Mouse (Mus musculus): ENCODE results near the gene Gm5938. TPM values are rescaled to one million over a fixed set of nuclear protein-coding genes. Genes with fewer than 3 reads are reported as not detected.

Gene Gm5938
- polyA plus RNA-seq (2015; fragmentation: Nextera tagmentation; extraction: Ambion mirVana): not detected in 2 replicates

- H3K9me3 ChIP-seq (ENCODE audit: control insufficient read depth, low read length): no peaks in the 10 kb centered on the region
- no peak within 1 kb of the TSS for H3K27ac ChIP-seq (ENCODE audit: low read length)
- H3K9ac ChIP-seq (replicated peaks; ENCODE audit: low read depth, low read length): no peak within 1 kb of the TSS
- no peaks in the 10 kb centered on the region for H3K36me3 ChIP-seq (ENCODE audit: control insufficient read depth, insufficient read depth)
- no peak for ATAC-seq
- 68% methylated on average over 1 of the region's 1 CpGs for WGBS
- H3K4me2 ChIP-seq (ENCODE audit: low read length): no peak within 1 kb of the TSS
- no peaks in the 10 kb centered on the region for H3K4me1 ChIP-seq (replicated peaks; ENCODE audit: control insufficient read depth, insufficient read depth, low read length)
- H3K27me3 ChIP-seq (replicated peaks; ENCODE audit: control insufficient read depth, insufficient read depth, low read length): no peaks in the 10 kb centered on the region
- no peak within 1 kb of the TSS for H3K4me3 ChIP-seq (replicated peaks; ENCODE audit: low read length)
Observed at GRCm38 (mm10) chrX:78125167-78125566, at the start of gene Gm5938. Gene Gm5938, plus strand, starts transcription at chrX:78125467.

- Histone ChIP-seq H3K36me3 (ENCODE audit: control insufficient read depth, insufficient read depth) (no peaks in the 10 kb centered on the region), H3K9ac (replicated peaks; ENCODE audit: low read depth, low read length) (no peak within 1 kb of the TSS), H3K4me1 (replicated peaks; ENCODE audit: control insufficient read depth, insufficient read depth, low read length) (no peaks in the 10 kb centered on the region), H3K9me3 (ENCODE audit: control insufficient read depth, low read length) (no peaks in the 10 kb centered on the region), H3K27me3 (replicated peaks; ENCODE audit: control insufficient read depth, insufficient read depth, low read length) (no peaks in the 10 kb centered on the region), H3K4me3 (replicated peaks; ENCODE audit: low read length) (no peak within 1 kb of the TSS), H3K4me2 (ENCODE audit: low read length) (no peak within 1 kb of the TSS), H3K27ac (ENCODE audit: low read length) (no peak within 1 kb of the TSS)
- ATAC-seq: no peak
Observed at GRCm38 (mm10) chrX:78091274-78091673, 34.0 kb upstream of the Gm5938 start, which contains the start of gene Obp1a. Gene Obp1a, minus strand, starts transcription at chrX:78091374.

Other genes starting within 250 kb of the Gm5938 start
- gene 5430402E10Rik, start 200.4 kb upstream of the Gm5938 start, polyA plus RNA-seq (2015; fragmentation: Nextera tagmentation; extraction: Ambion mirVana): not detected in 2 replicates
- gene Obp1a, start 34.1 kb upstream of the Gm5938 start, polyA plus RNA-seq (2015; fragmentation: Nextera tagmentation; extraction: Ambion mirVana): not detected in 2 replicates
- not detected in 2 replicates for gene Obp1b, start 61.3 kb downstream of the Gm5938 start, polyA plus RNA-seq (2015; fragmentation: Nextera tagmentation; extraction: Ambion mirVana)
- gene Gm14743, start 120.5 kb downstream of the Gm5938 start, polyA plus RNA-seq (2015; fragmentation: Nextera tagmentation; extraction: Ambion mirVana): not detected in 2 replicates
- gene 4930480E11Rik, start 244.2 kb downstream of the Gm5938 start, polyA plus RNA-seq (2015; fragmentation: Nextera tagmentation; extraction: Ambion mirVana): not detected in 2 replicates